Mouse (Mus musculus) liver, embryonic 11.5 days (tissue): ENCODE data around the gene Dcn. TPM values are rescaled to one million over a fixed set of nuclear protein-coding genes. Genes with fewer than 3 reads are reported as not detected.

ENCODE experiments used
- polyA plus RNA-seq: library from polyadenylated mRNA; unstranded; fragments of >200 nt; fragmentation: Nextera tagmentation; extraction: Ambion mirVana; gene quantifications from 2 replicates; pipeline ENCODE4 v1.2.1, GENCODE M21; 2014

Gene Dcn
- polyA plus RNA-seq, 1 experiment from 2014 or later: 39.5 TPM

Other genes with a start within 250 kb of the Dcn start
- 62.1 and 70.1 TPM in 2 replicates for gene Lum, start 85.5 kb downstream of the Dcn start, polyA plus RNA-seq
- 0.08 and 0.23 TPM in 2 replicates for gene Kera, start 127.3 kb downstream of the Dcn start, polyA plus RNA-seq
- gene Epyc, start 164.5 kb downstream of the Dcn start, polyA plus RNA-seq: 0.48 and 0.63 TPM in 2 replicates
- gene Ccer1, start 213.4 kb downstream of the Dcn start, polyA plus RNA-seq: not detected in 2 replicates
- not detected in 2 replicates for gene C030005K15Rik, start 247.1 kb downstream of the Dcn start, polyA plus RNA-seq